Mouse (Mus musculus): ENCODE data around the gene Ppp1r1b. TPM values are rescaled to one million over a fixed set of nuclear protein-coding genes. Genes with fewer than 3 reads are reported as not detected.

The Ppp1r1b gene
- polyA plus RNA-seq, 1 experiment = 0.34 TPM

DNA sequence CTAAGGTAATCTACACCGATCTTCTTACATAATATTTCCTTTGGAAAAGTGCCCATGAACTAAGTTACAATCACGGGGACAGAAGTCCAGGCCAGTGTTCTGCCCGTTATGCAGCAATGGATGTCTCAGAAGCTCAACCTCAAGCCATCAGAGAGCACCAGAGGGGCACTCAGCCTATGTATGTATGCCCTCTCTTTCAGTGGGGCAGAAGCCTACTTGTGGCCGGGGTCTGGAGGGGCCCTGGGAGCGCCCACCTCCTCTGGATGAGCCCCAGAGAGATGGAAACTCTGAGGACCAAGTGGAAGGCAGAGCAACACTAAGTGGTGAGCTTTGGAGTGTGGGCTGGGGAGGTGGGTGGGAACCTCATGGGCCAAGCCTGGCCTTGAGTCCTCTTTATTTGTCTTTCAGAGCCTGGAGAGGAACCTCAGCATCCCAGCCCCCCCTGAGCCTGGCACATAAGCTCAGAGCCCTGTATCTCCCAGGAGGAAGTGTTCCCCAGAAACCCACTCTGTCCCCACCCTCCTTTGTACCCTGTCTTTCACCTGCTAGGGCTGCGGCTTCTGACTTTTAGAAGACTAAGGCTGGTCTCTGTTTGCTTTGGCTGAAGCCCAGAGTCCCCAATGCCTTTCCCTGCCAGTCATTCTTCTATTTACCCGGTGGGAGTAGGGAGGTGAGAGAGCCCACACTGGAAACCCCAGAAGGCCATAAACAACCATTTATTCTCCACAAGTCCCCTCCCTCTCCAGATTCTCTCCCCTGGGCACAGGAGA lies 8.6 kb downstream of the Ppp1r1b start:
- Histone ChIP-seq H3K9me3 (no peaks in the 10 kb centered on the region), H3K27me3 (replicated peaks) (peaks cover 37% of the 10 kb centered on the region), H3K4me3 (replicated peaks) (peak overlapping the region; percentile 100), H3K36me3 (replicated peaks; ENCODE audit: low read length) (peaks cover 17% of the 10 kb centered on the region), H3K4me1 (peaks cover 82% of the 10 kb centered on the region)
- no peak for TF ChIP-seq GATA1 (IDR thresholded peaks at IDR 0.05; ENCODE audit: borderline replicate concordance, low read length)
- TF ChIP-seq FLI1 (IDR thresholded peaks at IDR 0.05; ENCODE audit: low read length) = no peak

GRCm38 (mm10) chr11:98357396-98358160 lies 9.4 kb downstream of the Ppp1r1b start:
- H3K36me3 ChIP-seq (replicated peaks; ENCODE audit: low read length) = peaks cover 25% of the 10 kb centered on the region
- TF ChIP-seq FLI1 (IDR thresholded peaks at IDR 0.05; ENCODE audit: low read length) (no peak), GATA1 (IDR thresholded peaks at IDR 0.05; ENCODE audit: borderline replicate concordance, low read length) (no peak)

DNA sequence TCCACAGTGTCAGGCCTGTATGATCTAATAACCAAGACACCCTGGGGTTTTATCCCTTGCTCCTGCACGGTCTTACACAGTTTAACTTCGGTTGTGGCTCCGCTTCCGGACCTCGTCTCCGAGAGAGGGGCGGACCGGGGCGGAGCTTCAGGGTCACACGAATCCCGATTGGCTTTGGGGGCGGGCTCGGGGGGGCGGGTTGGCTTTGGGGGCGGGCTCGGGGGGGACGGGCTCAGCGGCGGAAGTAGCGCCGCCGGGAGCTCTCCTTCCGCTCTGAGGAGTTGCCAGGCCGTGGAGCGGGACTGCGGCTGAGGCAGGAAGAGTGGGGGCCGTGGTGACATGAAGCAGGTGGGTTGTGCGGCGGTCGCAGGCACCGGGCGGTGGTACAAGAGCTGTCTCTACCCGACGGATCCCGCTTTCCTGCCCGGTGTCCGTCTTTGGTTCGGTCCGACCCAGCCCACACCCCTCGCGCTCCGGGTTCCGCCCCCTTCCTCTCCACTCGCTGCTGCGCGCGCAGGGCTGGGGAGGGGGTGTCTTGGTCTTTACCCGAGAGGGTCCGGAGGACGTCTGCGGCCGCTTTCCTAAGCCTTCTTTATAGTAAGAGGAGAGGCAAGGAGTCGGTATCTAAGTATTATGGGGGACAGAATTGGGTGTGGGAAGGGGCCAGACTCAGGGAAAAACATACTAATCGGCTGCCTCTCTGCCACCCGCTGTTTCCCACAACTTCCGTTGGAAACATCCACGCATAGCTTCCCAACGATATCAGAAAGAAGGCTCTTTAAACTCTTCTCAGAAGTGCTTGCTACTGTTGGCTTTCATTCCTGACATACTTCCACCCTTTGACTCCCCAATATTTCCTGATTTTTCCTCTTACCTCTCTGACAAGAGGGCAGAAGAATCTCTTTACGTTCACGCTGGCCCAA lies 10.2 kb downstream of the Ppp1r1b start, which contains the start of gene Stard3:
Gene Stard3 (plus strand): TSS at position 208 of the 923 bp plus-strand sequence.
- Histone ChIP-seq H3K36me3 (replicated peaks; ENCODE audit: low read length) (peaks cover 28% of the 10 kb centered on the region), H3K9me3 (no peaks in the 10 kb centered on the region), H3K27me3 (replicated peaks) (peaks cover 22% of the 10 kb centered on the region), H3K4me3 (replicated peaks) (peak within 1 kb of the TSS; percentile 100), H3K4me1 (peaks cover 87% of the 10 kb centered on the region)
- TF ChIP-seq FLI1 (IDR thresholded peaks at IDR 0.05; ENCODE audit: low read length) = no peak

More at GRCm38 (mm10) chr11:98357396-98358160, 9.4 kb downstream of the Ppp1r1b start:
- Histone ChIP-seq H3K4me1 (peaks cover 86% of the 10 kb centered on the region), H3K27me3 (replicated peaks) (peaks cover 29% of the 10 kb centered on the region), H3K4me3 (replicated peaks) (peak overlapping the region; percentile 100), H3K9me3 (no peaks in the 10 kb centered on the region)

DNA sequence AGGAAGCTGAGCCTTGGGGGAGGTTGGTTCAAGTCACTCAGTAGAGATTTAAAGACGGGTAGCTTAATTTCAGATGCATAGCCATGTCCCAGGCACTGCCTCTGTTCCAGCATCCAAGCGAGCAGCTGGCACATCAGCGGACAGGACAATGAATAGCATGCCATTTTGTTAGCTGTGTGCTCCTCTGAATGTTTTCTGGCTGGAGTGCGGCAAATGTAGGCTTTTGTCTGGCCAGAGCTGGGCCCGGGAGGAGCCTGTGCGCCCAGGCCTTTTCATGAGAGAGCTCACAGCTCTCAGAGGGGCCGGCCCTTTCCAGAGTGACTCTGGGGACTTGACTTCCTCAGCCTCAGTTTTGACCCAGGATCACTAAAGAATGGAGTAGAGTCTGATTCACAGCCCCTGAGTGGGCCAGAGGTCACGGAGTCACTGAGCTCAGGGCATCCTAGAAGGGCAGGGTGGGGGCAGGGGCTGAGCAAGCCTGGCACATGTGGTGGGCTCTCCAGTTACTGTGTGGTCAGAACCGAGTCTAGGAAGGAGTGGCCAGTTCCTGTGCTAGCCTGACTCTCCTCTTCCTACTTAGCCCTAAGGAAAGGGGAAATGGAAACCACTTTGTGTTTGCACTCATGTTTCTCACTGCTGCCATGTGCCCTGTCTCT lies 12.8 kb downstream of the Ppp1r1b start:
- peaks cover 75% of the 10 kb centered on the region for H3K4me1 ChIP-seq
- H3K4me3 ChIP-seq (replicated peaks) = peak overlapping the region; percentile 79
- H3K27me3 ChIP-seq (replicated peaks) = no peaks in the 10 kb centered on the region

DNA sequence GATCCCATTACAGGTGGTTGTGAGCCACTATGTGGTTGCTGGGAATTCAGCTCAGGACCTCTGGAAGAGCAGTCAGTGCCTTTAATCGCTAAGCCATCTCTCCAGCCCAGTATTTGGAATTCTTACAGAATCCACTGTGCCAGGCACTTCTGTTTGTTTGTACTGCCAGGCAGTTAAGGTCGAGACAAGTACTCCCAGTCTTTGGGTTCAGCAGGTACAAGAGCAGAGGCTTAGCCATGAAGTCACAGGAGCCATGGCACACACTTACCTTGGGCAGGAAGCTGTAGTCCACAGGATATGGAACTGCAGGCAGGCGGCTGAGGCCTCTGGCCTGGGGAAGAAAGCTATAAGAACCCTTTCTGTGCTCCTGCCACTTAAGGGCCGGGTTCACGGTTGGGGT lies 15.6 kb downstream of the Ppp1r1b start:
- Histone ChIP-seq H3K27me3 (replicated peaks) (no peaks in the 10 kb centered on the region), H3K4me3 (replicated peaks) (no peak overlapping the region), H3K4me1 (peaks cover 71% of the 10 kb centered on the region), H3K36me3 (replicated peaks; ENCODE audit: low read length) (peaks cover 50% of the 10 kb centered on the region), H3K9me3 (no peaks in the 10 kb centered on the region)
- no peak for TF ChIP-seq FLI1 (IDR thresholded peaks at IDR 0.05; ENCODE audit: low read length)
- TF ChIP-seq GATA1 (IDR thresholded peaks at IDR 0.05; ENCODE audit: borderline replicate concordance, low read length) = no peak

More for the DNA sequence above, 12.8 kb downstream of the Ppp1r1b start:
- TF ChIP-seq GATA1 (IDR thresholded peaks at IDR 0.05; ENCODE audit: borderline replicate concordance, low read length) (no peak), FLI1 (IDR thresholded peaks at IDR 0.05; ENCODE audit: low read length) (no peak)
- no peaks in the 10 kb centered on the region for H3K9me3 ChIP-seq
- H3K36me3 ChIP-seq (replicated peaks; ENCODE audit: low read length) = peaks cover 38% of the 10 kb centered on the region

DNA sequence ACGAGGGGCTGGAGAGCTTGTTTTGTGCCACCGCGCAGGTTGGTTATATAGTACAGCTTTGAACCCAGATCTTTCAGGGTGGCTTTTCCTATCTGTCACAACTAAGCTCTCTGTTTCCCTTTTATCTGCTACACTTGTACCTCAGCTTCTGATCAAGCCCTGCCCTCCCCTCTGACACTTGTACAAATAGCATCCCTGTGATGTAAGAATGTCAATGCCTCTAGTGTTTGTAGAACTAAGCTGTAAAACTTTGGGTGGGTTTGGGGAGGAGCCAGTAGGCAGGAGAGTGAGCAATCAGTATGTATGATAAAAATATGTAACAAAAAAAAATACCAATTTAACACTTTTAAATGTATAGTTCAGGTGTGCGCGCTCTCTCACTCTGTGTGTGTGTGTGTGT lies 16.2 kb downstream of the Ppp1r1b start:
- TF ChIP-seq GATA1 (IDR thresholded peaks at IDR 0.05; ENCODE audit: borderline replicate concordance, low read length) (no peak), FLI1 (IDR thresholded peaks at IDR 0.05; ENCODE audit: low read length) (no peak)
- no peaks in the 10 kb centered on the region for H3K27me3 ChIP-seq (replicated peaks)
- peaks cover 48% of the 10 kb centered on the region for H3K36me3 ChIP-seq (replicated peaks; ENCODE audit: low read length)
- H3K9me3 ChIP-seq = no peaks in the 10 kb centered on the region
- peaks cover 65% of the 10 kb centered on the region for H3K4me1 ChIP-seq
- H3K4me3 ChIP-seq (replicated peaks) = no peak overlapping the region

DNA sequence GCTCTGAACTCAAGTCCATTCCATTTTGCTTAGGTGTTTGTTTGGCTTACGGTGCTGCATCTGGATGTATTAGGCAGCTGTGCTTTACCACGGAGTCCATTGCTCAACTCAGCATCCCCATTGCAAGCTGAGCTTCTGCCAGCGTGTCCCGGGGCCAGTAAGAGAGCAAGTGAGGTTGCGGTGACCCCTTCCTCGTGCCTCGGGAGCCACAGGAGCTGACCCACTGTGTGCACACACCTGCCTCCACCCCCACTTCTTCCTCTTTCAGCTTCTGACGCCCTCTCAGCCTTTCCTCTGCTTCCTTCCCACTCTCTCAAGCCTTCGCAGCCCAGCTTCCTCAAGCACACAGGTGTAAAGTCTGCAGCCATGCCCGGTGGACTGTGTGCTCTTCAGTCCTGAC lies 18.1 kb downstream of the Ppp1r1b start:
- no peak for TF ChIP-seq FLI1 (IDR thresholded peaks at IDR 0.05; ENCODE audit: low read length)
- H3K36me3 ChIP-seq (replicated peaks; ENCODE audit: low read length) = peaks cover 48% of the 10 kb centered on the region
- H3K27me3 ChIP-seq (replicated peaks) = no peaks in the 10 kb centered on the region
- no peaks in the 10 kb centered on the region for H3K9me3 ChIP-seq
- H3K4me1 ChIP-seq = peaks cover 53% of the 10 kb centered on the region
- H3K4me3 ChIP-seq (replicated peaks) = peak overlapping the region; percentile 5

- Histone ChIP-seq H3K4me1 (peaks cover 47% of the 10 kb centered on the region), H3K9me3 (no peaks in the 10 kb centered on the region), H3K27me3 (replicated peaks) (no peaks in the 10 kb centered on the region), H3K36me3 (replicated peaks; ENCODE audit: low read length) (peaks cover 47% of the 10 kb centered on the region), H3K4me3 (replicated peaks) (no peak overlapping the region)
- no peak for TF ChIP-seq GATA1 (IDR thresholded peaks at IDR 0.05; ENCODE audit: borderline replicate concordance, low read length)
- no peak for TF ChIP-seq FLI1 (IDR thresholded peaks at IDR 0.05; ENCODE audit: low read length)
These were observed 19.1 kb downstream of the Ppp1r1b start for GRCm38 (mm10) chr11:98367171-98367862.

GRCm38 (mm10) chr11:98367863-98368186 lies 19.6 kb downstream of the Ppp1r1b start:
- H3K27me3 ChIP-seq (replicated peaks) = no peaks in the 10 kb centered on the region
- no peak overlapping the region for H3K4me3 ChIP-seq (replicated peaks)
- H3K36me3 ChIP-seq (replicated peaks; ENCODE audit: low read length) = peaks cover 49% of the 10 kb centered on the region
- TF ChIP-seq FLI1 (IDR thresholded peaks at IDR 0.05; ENCODE audit: low read length) = no peak
- no peak for TF ChIP-seq GATA1 (IDR thresholded peaks at IDR 0.05; ENCODE audit: borderline replicate concordance, low read length)
- no peaks in the 10 kb centered on the region for H3K9me3 ChIP-seq
- H3K4me1 ChIP-seq = peaks cover 42% of the 10 kb centered on the region

Data from megakaryocyte, embryonic 14.5 days (primary cell).